Mouse (Mus musculus) spleen, adult 12 weeks (tissue): ENCODE measurements around the gene Il1rn.

ENCODE experiments used
- DNase-seq: peaks from one replicate; pipeline ENCODE4 v3.0.0; 2022; ENCODE audit warnings: low spot score

Il1rn gene

DNA sequence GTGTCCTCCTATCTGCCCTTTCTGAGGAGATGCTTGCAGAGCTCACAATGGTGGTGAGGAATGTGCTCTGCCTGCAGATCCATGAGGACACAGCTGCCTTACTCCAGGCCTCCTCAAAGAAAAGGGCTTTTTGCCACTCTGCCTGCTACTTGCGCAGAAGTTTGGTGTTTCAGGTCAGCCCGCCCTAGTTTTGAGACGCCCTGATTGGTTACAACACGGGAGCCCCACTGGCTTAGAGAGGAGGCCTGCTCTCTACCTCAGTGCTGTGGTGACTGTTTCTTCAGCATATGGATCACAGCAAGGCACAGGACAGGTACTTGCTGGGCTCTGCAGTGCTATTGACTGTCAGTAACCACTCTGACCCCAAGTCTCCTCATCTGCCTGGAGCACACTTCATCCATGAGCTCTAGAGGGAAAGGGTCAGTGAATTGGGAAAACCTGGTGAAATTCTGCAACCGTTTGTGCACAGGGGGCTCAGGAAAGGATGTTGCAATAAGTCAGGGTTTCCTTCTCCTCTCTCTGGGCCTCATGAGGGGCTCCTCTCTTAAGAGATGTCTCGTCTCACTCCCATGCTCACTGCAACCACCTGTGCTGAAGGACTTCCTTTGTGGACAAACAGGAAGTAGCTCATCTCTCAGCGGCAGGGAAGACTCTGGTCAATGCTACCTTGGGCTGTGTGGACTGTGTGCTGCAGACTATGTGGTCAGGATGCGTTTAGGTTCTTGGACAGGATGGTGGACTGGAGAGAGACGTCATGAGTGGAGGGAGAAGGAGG, 46.0 kb downstream of the Il1rn start:
- DNase-seq = no peak

DNA sequence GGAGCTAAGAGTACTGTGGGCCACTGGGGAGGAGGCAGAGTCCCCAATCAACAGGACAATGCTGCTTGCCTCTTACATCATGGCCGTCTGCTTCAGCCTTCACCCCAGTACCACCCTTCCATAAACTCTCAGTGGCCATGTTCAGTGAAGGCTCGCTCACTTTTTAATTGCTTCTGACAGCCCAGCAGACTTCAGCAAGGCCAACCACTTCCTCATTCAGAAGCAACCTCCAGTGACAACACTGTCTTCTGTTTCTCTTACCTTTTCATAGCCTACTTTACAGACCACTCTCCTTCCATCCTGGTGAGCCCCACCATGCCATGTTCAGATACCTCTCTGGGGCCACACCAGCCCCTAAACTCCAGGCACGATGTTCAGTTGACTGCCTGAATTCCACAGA, 47.0 kb downstream of the Il1rn start:
- no peak for DNase-seq

DNA sequence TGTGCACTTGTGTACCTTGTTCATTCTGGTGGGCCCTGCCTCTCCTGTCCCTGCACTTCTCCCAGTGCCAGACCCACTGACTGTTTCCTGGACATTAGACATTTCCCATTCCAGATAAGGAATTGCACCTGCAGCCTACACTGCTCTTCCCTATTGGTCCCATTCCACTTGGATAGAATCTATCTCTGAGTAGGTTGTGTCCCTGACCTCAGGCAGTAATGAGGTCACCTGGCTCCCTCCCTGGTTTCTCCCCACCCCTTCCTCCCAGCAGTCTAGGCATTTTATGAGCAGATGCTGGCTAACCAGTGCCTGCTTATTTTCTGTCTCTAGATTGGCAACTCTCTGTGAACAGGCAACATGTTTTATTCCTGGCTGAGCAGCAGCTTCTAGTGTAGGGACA, 47.7 kb downstream of the Il1rn start:
- no peak for DNase-seq

DNA sequence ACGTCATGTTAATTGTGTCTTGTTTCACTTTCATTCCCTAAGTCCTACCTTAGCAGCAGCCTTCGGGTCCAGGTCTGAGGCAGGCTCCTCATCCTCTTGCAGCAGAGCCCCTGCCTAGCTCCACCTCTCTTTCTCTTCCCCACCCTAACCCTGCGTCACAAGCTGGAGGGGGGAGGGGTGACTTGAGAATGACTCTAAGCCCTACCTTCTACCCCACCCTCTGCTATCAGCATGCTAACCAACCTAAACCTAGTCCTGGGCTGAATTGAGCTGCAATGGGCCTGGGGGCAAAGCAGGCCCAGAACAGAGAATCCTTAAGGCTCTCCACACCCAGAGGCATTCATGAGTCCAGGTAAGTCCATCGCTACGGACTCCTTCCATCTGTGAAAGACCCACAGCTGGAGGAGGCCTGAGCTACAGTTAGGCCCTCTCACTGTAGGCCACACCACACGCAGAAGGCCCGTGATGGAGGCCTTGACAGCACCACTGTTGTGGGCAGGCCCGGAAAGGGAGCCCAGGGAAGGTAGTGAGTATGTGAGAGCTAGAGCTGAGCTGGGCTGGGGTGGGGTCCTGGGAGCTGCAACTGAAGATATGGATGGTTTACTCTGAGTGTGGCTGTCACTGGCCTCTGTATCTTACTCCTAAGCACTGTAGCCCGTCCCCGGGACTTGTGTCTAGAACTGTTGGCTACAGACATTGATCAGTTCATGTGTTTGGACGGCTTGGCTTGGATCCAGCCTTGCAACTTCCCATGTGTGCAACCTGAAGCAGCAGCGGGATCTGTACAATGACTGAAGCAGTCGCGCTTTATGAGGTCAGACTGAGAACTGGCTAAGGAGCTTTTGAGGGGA, 48.7 kb downstream of the Il1rn start:
- DNase-seq = peak; percentile 66

DNA sequence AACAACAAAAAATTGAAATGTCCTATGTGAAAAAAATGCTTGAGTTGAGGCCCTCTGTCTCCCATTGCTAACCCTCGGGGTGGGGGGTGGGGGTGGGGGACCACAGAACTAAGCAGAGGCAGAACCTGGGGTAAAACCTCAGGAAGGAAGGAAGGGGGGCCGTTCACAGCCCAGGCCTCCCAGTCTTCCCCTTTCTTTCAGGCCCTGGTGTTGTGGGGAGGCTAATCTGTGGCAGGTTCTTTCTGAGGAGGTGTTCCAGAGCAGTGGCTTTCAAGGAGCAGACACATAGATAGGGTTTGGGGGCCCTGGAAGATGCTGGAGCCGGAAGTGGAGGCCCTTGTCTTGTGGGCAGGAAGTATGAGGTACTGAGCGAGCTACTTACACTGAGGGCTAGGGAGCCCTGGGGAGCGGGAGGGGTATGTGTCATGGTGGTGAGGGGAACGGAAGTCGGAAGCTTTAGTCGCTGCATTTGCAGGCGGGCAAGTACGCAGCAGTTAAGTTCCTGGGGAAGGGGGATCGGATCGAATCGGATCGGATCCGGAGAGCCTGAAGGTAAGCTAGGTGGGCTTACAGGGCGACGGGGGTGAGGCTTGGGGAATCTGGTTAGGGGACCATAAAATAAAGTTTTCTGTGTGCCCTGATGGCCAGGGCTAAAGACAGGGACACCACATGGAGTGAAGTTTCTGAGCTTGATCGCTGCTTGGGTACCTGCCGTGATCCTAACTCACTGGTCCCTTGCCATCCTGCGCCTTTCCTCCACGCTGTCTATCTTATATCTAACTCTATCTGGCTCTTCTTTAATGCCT, 49.7 kb downstream of the Il1rn start:
- DNase-seq = peak; percentile 43

DNA sequence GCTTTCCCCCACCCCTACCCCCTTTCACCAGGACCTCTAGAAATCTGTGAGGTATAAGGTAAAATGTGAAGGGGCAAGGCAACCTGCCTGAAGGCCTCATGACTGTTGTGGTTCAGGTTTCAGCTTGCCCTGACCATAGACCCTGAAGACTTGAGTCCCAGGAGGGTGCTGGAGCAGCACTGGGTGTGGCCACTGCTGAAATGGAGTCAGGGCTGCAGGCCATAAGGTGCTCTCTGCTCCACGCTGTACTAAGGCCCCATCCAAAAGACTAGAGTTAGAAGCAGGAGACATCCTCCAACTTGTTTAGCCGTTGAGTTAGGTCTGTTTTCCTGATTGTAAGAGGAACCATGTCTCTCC, 50.3 kb downstream of the Il1rn start:
- DNase-seq = no peak

DNA sequence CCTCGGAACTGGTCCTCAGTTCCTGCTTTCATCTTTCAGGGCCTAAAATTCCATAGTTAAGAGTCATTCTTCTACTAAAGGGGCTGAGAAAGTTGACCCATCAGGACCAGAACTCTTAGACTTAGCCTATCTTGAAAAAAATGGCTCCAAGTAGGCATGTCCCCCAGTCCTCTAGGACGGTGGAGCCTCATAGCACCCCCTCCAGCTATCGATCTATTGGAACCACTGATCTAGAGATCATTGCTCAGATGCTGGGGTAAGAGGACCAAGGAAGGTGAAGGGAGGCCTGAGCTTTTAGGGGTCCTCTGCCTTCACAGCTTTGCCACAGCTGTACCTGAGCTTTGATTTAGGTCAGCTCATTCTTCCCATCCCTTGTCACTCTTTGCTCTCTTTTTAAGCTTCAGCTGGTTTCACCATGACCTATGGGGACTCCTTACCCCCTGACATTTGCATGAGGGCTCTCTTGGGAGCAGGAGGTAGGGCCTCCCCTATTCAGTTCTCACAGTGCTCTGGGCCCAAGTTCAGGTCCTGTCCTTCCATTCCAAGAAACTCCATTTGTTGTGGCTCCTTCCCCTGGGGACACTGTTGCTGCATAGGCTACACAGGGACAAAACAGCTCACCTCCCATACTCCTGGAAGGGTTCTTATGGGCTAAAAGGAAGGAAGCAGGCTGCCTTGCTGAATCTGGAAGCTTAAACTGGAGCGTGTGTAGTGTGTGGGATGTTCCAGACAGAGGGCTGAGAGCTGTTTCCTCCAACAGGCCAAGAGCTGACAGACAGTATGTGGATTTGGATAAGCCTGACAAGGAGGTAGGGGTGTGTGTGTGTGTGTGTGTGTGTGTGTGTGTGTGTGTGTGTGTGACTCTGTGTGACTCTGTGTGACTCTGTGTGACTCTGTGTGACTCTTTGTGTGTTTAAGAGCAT, 51.0 kb downstream of the Il1rn start:
- no peak for DNase-seq

DNA sequence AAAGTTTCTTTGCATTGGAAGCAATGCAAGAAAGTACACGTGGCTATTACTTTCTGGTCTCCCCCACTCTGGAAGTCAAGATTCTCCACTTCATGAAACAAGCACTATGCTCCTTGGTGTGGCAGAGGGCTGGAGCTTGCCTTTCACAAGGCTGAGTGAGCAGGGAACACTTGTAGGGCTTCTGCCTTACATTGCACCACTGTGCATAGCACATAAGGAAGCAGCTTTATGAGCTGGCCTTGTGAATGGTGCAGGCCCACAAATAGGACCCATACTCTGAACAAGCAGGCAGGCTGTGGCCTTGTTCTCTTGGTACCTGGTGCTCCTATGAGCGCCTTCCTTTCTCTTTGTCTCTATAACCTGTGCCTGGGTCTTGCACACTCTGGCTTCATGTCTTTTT, 56.6 kb downstream of the Il1rn start:
- DNase-seq = no peak

DNA sequence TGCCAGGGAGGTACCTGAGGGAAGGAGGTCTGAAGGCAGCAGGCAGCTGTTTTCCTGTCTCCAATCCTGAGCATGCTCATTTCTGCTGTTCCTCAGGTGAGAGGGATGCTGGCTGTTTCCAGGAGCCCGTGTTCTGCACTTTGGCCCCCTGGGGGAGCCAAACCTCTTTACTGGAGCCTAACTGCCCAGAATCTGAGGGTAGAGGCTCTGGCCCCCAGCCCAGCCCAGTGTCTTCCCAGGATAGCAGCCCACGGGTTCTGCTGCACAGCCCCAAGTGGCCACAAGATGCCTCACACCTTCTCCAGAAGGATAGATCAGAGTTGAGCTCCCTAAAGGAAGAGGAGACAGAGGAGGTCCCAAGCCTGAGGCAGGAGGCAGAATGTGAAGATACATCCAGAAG, 60.5 kb downstream of the Il1rn start:
- DNase-seq = no peak

DNA sequence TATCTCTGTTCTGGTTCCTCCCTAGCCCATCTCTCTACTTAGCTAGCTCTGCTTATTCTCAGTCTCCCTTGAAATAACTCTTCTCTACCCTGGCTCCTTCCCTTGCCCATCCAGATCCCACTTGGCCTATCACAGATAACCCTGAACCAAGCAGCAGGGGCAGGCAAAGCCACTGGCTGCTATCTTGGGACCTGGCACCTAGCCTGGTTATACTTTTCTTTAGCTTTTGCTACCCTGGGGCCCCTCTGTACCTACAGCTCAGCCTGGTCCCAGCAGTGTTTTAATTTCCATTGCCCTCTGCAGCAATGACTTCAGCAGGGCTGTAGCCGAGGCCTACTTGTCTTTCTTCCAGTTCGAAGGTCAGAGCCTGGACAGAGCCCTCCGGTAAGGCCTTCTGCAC, 64.1 kb downstream of the Il1rn start:
- DNase-seq = no peak
